Mouse (Mus musculus) megakaryocyte progenitor cell, adult 5-6 weeks (primary cell): Measurements from ENCODE around the gene Cntn2. TPM values are rescaled to one million over a fixed set of nuclear protein-coding genes. Genes with fewer than 3 reads are reported as not detected.

Experiments
- ATAC-seq: replicated peaks from 2 replicates; pipeline ENCODE4 v1.8.0; 2016; ENCODE audit warnings: mild to moderate bottlenecking, moderate TSS enrichment, inconsistent platforms; ENCODE audit not compliant: poor library complexity
- total RNA-seq, 2 experiments: library from RNA; stranded (forward) in 1 of 2; stranded (reverse) in 1 of 2; fragments of 157-497, 149-512 nt in 1 of 2; fragments of 200-1000 nt in 1 of 2; gene quantifications; 2 replicates each; pipeline versions ENCODE4 v1.2.3 to v1.2.4; 2015 to 2017

Cntn2 gene
- total RNA-seq, 2 experiments from 2014 or later = not detected

DNA sequence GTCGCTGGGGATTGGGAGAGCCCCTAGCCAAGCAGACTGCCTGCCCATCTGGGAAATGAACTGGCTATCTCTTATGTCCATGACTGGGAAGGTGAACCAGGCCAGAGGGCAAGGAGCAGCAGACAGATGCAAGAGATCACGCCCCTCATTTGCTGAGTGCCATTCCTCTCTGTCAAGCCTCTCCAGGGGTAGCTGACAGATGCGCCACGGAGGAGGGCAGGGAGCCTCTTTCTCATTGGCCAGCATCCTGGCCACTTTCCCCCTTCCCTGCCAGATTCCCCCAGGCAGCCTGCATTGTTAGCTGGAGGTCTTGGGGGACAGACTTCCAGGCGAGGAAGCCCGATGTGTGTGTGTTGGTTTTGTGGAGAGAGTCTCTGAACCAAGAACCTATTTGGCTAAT is 16.0 kb upstream of the Cntn2 start:
- ATAC-seq = no peak

DNA sequence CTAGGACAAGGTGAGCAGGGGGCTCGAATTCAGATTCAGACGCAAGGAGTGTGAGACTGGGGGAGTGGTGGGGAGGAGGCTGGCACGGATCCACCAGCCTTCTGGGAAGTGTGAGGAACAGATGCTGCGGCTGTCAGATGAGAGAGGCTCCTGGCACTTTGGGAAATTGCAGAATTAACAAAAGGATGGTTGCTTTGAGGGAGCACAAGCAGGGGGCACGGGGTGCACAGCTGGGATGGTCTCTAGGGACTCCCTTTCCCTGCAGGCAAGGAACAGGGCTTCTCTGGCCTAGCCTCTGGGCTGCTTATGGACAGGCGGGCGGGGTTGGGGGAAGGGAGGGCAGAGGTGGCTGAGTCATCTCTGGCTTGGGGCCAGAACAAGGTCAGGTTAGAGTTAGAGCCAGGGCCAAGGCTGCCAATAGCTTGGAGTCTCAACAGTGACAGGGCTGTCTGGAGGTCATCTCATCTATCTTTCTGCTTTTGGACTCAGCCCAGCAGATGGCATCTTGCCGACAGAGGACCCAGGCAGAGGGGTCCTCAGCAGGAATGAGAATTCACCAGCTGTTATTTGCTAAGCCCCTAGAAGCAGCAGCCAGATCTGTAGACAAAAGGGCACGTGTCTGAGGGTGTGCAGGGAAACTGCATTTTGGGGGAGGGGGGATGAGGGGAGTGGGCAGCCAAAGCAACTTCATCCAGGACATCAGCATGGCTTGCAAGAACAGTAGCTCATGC is 15.0 kb upstream of the Cntn2 start:
- 0 out of 2 replicates have a peak, but pooled peaks have one; percentile 31 for ATAC-seq

DNA sequence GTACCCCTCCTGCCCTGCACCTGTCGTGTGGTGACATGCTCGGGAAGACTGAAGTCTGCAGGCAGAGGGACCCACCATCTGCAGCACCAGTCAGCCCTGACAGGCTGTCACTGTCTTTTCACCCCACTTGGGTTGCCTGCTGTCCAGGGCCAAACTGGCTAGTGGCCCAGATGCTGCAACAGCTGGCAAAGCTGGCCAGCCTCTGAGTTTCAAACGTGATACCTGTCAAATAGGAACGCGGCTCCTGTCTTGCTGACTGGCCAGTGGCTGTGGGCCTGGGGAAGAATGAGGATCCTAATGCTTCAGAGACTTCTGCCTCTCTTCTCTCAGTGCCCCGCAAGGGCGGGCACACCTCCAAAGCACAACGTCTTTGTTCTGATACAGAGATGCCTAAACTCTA is 733 bp upstream of the Cntn2 start:
- ATAC-seq = no peak

DNA sequence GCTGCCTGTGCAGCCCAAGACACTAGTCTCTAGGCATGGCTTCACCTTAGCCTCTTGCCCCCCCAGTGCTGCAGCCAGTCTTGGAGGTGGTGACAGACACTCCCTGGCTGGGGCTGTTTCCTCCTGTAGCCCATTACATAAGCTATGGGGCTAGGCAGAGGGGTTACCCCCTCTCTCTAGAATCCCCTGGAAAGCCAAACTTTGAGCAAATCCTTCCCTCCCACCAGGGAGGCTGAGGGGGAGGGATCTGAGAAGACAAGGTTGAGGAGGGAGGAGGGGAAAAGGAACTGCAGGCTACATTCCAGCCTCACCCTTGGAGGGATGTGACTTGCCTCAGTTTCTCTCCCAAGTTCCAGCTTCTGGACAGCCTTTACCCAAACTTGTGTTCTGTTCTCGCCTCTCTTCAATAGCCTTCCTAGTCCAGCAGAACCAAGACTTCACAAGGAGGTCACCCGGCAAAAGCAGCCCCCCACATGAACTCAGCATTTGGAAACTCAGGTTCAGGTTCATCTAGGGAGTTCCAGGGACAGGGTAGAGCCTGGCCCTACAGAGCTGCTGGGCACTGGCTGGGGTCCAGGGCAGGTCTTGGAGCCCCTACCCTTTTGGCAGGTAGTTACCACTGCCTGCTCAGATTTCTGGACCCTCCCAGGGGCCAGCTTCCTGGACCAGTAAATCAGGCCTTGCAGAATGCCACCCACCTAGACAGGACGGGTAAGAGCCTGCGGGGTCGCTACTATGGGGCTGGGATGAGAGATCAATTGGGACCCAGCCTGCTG is 1.0 kb downstream of the Cntn2 start:
- no peak for ATAC-seq

DNA sequence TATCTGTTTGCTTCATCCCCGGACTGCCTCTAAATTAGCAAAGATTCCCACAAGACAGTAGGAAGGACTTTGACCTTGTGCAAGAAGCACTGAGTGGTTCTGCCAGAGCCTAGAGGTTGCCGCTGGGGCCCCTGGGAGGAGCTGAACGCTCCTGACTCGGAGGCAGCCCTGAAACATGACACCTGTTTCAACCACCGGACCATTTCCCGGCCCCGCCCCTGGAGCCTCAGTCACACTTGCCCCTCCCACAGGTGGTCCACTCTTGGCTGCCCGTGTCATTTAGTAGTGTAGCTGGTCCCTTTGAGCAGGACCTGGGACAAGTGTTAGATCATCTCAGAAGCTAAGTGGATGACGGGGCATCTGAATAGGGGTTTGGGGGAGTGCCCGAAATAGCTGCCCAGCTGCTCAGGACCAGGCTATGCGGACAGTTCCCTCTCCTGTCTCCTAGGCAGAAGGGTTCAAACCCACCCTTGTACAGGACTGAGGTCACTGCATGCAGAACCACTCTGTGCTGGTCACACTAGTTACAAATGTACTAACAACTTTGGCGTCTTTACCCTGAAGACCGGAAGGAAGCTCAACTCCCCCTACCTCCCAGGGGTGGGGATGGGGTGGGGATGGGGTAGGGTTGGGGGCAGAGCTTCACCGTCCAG is 1.8 kb downstream of the Cntn2 start:
- no peak for ATAC-seq

DNA sequence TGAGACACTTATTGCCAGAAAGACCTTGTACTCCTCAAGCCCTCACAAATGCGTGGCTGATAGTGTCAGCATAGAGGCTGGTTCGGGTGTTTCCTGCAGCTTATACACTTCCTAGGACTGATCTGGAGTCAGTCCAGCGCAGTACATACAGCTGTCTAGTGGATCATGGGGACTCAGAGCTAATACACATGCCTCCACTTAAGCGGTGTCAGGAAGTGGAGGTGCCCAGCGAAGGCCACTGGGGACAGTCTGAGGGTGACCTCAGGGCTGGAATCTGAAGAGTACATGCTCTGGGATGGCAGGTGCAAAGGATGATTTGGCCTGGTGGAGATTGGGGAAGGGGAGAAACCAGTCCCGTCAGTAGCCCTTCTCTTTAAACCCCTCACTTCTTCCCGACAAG is 2.4 kb downstream of the Cntn2 start:
- ATAC-seq = no peak

DNA sequence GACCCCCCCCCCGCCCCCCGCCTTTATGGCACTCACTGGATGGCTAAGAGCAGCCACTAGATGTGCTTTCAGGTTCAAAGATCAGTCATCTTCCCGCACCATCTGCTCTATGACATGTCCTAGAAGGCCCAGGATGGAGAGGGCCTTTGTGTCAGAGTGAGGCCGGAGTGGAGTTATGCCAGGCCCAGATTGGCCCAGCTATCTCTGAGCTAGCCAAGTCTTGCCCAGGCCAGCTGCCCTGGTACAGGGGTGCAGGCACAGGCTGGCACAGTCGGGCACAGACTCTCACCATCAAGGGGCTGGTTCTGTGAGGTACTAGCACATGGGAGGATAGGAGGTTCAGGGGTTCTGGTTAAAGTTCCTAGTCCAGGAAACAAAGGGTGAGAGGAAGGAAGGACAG is 5.3 kb downstream of the Cntn2 start:
- ATAC-seq = no peak

DNA sequence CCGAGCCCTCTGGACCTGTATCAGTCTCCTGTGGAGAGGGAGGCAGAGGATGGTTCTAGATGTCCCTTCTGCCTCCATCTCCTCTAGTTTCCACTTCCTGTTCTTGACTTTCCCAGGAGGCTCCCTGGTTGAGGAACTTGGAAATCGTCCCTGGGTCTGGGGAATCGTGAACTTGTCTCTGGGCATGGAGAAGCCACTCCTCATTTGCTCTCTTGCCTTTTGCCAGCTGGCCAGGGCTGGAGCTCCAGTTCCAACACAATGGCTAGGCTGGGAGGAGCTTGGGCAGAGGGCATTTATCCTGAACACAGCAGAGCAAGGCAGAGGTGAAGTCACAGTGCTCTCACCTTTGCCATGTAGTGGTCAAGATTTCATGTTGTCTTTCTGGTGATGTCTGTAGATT is 6.6 kb downstream of the Cntn2 start:
- ATAC-seq = no peak

DNA sequence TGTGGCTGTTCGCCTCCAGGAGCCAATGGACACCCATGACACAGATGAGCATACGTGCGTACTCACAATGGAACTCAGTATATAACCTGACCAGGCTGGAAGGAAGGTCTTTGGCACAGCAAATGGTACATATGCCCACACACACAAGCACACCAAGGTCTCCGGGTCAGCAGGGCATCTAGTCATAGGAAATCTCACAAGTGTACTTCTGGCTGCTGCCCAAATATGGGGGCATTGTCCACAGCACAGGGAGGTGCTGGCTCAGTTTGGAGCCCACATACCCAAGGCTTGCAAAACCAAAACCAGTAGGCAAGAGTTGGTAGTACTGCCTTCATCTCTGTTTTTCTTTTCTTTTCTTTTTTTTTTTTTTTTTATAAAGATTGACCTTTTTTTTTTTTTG is 7.5 kb downstream of the Cntn2 start:
- no peak for ATAC-seq

DNA sequence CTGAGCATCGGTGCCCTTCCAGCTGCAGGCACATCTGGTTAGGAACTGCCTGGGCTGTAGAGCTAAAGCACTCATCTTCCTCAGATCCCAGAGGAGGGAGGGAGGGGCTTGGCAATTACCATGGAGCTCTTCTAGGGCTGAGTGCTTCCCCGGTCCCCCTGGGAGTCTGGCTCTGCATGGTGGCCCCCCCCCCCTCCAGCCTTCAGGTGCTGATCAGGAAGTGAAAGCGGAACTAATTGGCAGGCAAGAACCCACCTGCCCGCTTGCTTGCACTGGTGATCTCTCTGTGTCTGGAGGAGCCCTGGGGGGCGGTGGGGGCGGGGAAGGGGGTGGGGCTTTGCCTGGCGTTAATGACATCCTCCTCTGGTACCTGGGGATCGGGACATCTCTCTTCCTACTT is 9.2 kb downstream of the Cntn2 start:
- no peak for ATAC-seq

DNA sequence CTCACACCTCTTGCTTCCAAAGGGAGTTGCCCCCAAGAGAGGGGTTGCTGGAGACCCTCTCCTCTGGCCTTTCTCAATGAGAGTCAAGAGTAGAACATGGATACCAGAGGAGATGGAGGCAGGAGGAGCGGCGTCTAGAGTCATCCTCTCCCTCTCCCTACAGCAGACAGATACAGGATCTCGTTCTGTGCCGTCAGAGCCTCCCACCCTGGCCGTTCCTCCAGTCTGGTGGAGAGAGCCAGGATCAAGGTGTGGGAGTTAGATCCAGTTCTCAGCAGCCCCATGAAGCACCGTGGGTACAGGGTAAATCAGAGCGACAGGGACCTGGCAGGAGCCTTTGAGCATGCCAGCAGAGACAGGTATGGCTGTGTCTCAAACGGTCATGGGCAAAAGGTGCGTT is 10.5 kb downstream of the Cntn2 start:
- ATAC-seq = no peak

DNA sequence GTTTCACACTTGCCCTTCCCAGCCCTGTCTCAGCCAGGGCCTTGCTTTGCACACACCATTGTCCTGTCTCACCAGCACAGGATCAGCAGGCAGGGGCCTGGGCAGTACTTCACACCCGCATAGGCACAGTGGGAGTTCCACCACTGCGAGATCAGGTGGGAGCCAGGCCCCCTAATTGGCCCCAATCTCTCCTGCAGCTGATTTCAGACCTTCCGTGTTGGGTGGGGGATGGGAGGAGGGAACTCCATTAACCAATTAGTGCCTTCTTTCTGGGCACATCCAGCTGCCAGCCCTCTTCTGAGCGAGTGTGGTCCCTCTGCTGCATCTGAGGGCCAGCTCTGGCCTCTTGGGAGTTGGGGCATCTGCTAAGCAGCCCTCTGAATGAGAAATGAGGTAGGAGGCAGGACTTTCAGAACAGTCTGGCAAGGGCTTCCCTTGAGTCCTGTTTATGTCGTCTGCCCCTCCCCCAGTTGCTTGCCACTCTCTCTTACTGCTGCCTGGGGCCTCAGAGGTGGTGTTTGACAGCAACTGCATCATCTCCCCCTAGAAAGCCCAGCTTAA is 12.3 kb downstream of the Cntn2 start:
- ATAC-seq = no peak

DNA sequence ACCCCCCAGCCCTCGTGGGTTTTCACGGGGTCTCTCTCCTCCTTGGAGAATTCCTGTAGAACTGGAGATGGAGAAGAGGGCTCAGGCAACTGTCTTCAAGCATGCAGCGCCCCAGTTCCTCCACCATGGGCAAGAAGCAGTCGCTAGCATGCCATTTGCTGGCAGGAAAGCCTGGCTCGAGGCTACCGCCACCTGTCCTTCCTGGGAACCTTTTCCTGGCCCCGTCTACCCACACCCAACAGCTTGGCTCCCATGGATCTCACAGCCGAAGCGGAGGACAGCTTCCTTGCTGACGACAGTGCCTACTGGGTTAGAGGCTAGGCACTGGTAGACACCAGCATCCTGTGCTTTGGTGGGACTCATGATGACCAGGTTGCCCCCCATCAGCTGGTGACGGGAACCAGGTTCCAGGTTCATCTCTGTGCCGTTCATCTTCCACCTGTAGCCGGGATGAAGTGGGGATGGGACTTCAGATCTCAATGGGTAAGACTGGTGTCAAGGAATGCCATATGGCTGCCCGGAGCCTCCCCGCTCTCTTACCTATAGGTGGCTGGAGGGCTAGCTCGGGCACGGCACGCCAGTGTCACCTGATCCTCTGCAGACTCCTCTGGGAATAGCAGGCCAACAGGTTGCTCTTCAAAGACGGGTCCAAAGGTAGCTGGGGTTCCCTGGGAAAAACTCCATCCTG is 14.3 kb downstream of the Cntn2 start:
- no peak for ATAC-seq

DNA sequence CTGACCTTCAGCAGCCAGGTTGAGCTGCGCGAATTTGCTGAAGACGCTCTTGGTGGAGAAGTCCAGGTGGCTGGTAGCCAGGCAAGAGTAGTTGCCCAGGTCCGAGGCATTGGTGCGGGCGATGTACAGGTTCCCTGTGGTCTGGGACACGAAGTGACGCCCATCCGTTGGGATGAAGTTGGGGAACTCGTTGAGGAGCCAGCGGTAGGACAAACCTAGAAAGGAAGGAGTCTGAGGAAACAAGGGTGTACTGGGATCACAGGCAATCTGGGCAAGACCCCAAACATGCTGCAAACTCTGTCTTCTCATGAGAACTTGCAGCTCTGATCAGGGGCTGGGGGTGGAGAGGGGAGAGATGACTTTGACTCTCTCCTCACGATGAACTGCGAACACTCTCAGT is 15.0 kb downstream of the Cntn2 start:
- ATAC-seq = no peak

DNA sequence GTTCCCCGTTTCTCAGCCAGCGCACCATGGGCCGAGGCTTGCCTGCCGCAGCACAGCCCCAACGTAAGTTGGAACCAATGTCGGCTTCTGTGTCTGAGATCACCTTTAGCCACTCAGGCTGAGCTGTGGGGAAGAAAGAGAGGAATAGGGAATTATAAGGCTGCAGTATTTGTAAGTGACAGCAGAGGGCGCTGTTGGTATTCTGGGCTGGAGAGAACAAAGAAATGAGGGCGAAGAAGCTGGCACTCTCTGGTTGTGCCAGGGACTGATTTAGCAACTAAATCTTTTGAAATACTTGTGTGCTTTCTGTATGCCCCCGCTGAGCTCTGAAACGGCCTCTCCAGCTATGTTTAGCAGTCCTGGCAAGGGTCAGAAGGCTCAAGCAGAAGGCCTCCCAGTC is 17.2 kb downstream of the Cntn2 start:
- ATAC-seq = peak; percentile 73

DNA sequence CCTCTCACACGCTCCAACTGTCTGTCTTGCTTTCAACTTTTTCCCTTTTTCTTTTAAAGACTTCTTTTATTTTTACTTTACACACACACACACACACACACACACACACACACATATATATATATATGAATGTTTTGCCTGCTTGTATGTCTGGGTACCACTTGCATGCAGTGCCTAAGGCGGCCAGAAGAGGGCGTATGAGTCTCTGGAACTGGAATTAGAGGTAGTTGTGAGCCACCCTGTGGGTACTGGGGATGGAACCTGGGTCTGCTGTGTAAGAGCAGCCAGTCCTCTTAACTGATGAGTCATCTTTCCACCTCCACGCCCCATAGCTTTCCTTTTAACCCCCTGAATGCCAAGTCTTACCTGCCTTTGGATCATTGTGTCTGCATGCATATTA is 19.1 kb downstream of the Cntn2 start:
- ATAC-seq = peak; percentile 59

DNA sequence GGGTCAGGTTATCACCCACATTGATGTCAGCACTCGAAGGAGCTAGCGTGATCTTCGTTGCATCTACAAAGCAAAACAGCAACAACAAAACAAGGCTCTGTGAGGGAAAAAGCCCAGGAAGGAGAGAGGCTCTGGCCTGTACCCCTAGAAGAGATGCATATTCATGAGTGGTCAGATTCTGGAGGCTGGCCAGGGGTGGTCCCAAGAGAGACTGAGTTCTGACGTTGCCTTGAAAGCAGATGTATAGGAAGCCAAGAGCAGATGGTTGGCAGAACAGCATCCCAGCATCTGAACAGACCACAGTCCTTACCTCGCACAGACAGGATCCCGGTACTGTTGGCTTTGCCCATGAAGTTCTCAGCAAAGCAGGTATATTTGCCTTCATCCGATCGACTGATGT is 20.0 kb downstream of the Cntn2 start:
- no peak for ATAC-seq

DNA sequence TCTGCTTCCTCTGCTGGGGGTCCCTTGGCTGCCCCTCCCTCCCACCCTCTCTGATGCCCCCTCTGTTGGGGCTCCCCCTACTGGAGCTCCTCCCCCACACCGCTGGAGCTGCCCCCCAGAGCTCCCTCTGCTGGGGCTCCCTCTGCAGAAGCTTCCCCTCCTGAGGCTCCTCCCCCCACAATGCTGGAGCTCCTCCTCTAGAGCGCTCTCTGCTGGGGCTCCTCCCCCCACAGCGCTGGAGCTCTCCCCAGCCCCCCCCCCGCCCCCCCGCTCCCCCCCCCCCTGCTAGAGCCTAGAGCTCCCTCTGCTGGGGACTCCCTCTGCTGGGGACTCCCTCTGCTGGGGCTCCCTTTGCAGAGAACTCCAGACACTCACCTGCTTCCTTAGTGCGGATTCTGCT is 22.3 kb downstream of the Cntn2 start:
- peak; percentile 94 for ATAC-seq

DNA sequence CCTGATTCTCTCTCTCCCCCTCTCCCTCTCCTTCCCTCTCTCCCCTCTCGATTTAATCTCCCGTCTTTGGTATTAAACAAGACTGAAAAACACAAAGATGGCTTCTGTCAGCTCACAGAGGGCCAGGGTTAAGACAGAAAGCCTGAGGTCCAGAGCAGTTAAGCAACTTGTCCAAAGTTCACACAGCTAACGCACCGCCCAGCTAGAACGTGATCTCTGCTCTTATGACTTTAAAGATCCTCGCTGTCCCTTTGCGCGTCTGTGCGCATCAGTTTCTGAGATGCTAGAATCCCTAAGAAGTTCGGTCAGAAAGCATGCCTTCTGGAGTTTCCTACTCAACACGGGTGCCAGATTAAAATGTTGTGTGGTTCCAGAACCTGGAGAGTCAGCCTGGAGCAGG is 23.3 kb downstream of the Cntn2 start:
- no peak for ATAC-seq

DNA sequence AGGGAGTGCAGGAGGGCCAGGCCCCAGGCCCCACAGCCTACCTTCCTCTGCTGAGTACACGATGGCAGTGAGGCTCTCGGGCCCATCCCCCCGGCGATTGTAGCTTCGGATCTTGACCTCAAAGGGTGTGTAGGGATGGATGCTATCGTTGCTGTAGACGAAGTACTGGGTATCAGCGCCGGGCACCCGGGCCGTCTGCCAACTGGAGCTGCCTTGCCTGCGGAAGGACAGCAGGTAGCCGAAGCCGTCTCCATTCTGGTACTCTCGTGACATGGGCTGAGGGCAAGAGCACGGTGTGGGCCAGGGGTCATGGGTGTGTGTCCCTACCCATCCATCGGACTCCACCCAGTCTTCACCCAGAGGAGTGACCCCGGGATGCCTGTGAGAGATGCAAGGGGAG is 24.4 kb downstream of the Cntn2 start:
- ATAC-seq = no peak

DNA sequence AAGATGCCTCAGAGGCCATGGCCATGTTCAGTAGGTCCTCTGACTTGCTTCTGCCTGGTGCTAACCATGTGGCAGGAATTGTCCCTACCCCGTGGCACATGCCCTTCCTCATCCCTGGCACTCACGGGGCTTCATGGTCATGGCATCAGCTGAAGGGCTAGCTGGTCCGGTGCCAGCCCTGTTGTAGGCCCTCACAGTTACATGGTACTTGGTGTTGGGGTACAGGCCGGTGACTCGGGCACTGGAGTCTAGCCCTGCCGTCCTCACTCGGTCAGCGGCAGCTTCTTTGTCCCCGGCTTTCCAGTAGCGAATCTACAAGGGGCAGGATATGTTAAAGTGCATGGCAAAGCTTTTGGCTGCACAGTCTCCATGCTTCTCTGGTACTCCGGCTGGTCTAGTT is 26.3 kb downstream of the Cntn2 start:
- no peak for ATAC-seq
